Mouse (Mus musculus) layer of hippocampus, postnatal 10 days (tissue): Measurements from ENCODE around the gene Lhfp. TPM values are rescaled to one million over a fixed set of nuclear protein-coding genes. Genes with fewer than 3 reads are reported as not detected.
"Not testable (repeated sequence)": the region's sequence is repeated elsewhere in the genome, so short reads cannot be mapped to it uniquely, and the experiment has no call there.

Experiments
- DNase-seq, 2 experiments: peaks; one replicate each; pipeline ENCODE4 v3.0.0; 2021; ENCODE audit warnings: low spot score in 2 of 2
- total RNA-seq, 2 experiments: library from RNA; stranded (reverse); gene quantifications; 2 replicates each; pipeline ENCODE4 v1.2.3; 2021

Lhfp gene
- total RNA-seq, 2 experiments from 2014 or later: 21.4 to 23.8 TPM

- DNase-seq: no peak
These were observed 46.0 kb downstream of the Lhfp start for GRCm38 (mm10) chr3:53087156-53087805.

GRCm38 (mm10) chr3:53089921-53090320, 48.6 kb downstream of the Lhfp start:
- DNase-seq: no peak

GRCm38 (mm10) chr3:53100210-53100609, 58.9 kb downstream of the Lhfp start:
- no peak for DNase-seq

DNA sequence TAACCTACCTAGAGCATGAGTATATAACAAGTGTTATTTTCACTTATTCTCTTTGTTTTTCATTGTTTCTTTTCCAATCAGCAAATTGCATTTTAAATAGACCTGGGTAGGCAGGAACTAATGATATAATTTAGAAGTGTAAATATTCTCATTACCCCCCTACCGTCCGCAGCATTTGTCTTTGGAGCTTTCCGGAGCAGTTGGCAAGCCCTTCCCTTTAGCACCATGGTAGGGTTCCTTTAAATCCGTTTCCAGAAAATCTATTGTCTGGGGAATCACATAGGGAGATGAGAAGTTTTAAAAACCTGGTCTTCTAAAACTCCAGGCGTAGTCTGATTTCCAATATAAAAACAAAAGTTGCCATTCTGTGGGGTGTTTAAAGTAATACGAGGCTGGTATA, 59.5 kb downstream of the Lhfp start:
- no peak for DNase-seq

DNA sequence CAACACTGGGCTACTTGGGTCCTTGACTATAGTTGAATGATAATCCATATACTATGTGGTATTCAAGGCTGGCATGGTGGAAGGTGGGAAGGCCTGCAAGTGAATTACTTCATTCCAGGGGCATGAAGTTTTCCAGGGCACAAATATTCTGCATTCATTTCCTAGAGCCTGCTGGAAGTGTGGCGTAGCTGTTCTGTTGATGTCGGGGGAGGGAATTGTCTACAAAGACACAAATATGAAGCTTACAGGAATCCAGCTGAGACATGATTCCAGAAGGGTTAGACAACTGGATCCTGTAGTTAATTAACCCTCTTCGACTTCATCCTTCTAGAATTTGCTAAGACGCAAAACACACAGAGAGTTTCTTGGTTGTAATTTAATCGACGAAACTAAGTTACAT, 60.4 kb downstream of the Lhfp start:
- DNase-seq: no peak

DNA sequence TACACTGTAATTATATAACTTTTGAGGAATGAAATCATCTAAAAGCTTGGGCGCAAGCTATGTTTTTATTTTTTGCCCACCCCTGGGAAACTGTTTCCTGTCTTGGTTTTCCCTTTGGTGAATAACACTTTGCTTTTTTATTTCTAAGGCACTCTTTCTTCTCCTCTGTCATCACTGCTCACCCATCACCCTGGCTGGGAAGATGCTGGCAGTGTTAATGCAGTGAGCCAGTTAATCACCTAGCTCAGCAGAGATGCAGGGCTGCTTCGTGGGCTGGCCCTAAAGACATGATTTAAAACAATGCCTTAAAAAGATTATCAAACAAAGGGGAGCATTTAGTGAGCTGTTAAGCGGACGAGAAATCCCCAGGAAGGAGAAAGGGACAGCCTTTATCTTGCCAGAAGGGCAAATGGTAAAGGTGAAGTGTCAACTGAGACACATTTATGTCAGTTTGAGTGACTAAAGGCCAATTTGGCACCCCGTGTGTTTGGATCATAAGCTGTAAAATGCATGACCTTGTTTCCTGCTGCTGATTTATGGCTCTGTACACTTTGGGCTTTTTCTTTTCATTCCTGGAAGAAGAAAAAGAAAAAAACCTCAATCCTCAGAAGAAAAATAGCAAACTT, 60.9 kb downstream of the Lhfp start:
- no peak for DNase-seq

DNA sequence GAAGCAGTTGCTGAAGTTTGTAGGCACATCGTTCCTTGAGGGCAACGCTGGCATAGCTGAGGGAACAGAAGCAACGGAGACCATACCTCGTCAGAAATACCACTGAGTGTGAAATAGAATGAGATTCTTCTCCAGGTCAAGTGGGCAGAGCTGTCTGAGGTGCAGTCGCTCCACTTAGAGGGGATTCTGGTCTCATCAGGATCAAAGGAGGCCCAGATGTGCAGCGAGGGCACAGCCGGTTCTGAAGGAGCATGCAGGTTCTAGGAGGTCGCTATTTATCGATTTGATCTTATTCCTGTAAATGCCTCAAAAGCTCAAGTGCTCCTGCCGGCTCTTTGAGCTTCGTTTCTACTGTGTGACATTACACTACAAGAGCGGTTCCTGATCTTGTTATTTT, 61.4 kb downstream of the Lhfp start:
- DNase-seq: no peak

DNA sequence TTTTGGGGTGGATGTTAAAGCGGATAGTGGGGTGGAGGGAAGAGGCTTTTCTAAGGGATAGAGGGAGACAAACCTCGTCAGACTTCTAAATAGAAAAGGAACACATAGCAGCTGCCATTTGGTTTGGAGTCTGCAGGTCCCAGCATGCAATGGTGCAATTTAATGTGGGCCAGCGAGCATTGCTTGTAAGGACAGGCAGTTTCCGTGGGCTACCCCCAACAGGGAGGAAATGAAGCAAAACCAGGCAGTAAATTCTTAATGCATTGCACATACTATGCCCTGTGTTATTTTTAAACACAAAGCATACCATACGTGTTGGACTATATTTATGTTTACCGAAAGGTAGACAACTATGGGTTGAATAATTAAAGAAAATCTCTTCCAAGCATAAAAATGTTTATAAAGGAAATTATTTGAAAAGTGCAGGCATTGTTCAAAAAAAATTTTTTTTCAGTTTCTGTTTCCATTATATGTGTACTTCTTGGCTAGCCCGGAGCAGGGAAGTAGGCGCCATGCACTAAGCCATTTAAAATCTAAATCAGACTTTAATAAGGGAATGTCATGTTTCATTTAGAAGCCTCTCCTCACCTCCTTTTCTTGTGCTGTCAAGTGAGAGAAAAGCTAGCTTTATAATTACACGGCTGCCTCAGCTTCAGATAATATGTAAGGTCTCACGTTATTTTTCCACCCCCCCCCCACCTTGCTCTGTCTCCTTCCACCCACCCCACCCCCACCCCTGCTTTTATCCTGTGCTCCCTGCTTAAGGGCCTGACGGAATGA, 67.5 kb downstream of the Lhfp start:
- no peak for DNase-seq

- DNase-seq: no peak
These were observed 68.6 kb downstream of the Lhfp start for GRCm38 (mm10) chr3:53109879-53110278.

DNA sequence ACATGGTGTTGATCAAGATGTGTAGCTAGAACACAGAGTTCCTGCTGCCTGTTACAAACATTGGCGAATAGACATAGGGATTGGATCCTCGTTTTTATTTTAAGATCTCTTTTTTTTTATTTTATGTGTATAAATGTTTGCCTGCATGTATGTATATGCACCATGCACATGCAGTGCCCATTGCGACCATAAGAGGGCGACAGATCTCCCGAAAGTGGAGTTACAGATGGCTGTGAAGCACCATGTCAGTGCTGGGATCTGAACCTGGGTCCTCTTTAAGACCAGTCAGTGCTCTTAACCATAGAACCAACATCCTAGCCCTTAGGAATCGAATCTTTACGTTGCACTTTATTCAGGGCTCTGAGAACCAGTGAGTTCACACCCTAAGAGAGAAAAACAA, 70.7 kb downstream of the Lhfp start:
- DNase-seq: no peak

DNA sequence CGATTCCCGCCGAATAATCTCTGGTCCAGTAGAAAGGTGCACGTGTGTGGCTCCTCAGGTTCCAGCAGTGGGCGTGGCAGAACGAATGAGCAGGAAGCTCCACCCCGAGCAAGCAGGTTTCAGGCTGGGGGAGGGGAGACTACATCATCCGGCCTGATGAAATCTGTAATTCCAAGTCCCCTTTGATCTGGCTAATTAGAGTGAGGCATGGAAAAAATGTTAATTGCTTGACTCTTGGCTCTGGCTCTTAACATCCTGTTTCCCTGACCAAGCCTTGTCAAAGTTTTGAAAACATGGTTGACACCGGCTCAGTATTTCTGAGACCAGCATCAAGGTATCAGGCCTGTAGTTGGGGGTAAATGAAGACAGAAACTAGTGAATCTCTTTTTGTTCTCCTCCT, 77.4 kb downstream of the Lhfp start:
- not testable (repeated sequence) for DNase-seq

- no peak for DNase-seq
These were observed 78.7 kb downstream of the Lhfp start for GRCm38 (mm10) chr3:53119978-53120377.

GRCm38 (mm10) chr3:53125495-53125894, 84.2 kb downstream of the Lhfp start:
- DNase-seq: no peak

GRCm38 (mm10) chr3:53138785-53139184, 97.5 kb downstream of the Lhfp start:
- DNase-seq: no peak

- no peak for DNase-seq
These were observed 97.9 kb downstream of the Lhfp start for GRCm38 (mm10) chr3:53139205-53139604.

DNA sequence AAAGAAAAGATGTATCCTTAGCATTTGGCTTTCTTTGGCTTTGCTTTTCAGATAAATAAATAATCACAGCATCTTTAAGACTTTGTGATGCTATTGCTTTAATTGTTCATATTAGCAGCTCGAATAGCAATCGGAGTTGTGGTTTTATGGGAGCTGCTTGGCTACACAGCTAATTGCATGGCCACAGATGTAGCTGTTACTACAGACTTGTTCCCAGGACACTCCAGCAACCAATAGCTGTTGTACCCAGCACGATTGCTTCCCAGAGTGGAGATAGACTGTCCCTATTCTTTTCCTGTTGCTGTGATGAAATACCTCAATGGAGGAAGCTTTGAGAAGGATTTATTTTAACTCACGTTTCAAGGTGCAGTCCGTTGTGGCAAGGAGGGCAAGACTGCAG, 98.3 kb downstream of the Lhfp start:
- DNase-seq: no peak

- no peak for DNase-seq
These were observed 101.2 kb downstream of the Lhfp start for GRCm38 (mm10) chr3:53142528-53142927.

GRCm38 (mm10) chr3:53145526-53145925, 104.2 kb downstream of the Lhfp start:
- DNase-seq: no peak

GRCm38 (mm10) chr3:53145946-53146345, 104.6 kb downstream of the Lhfp start:
- no peak for DNase-seq

DNA sequence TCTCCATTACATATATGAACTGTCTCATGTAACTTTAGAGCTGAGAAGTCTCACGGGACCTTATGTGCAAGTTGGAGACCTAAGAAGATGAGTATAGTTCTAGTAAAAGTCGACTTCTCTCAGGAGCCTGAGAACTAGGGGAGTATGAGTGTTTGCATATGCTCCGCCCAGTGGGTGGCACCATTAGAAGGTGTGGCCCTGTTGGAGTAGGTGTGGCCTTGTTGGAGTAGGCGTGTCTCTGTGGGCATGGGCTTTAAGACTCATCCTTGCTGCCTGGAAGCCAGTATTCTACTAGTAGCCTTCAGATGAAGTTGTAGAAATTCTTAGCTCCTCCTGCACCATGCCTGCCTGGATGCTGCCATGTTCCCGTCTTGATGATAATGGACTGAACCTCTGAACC, 105.7 kb downstream of the Lhfp start:
- DNase-seq: no peak

- DNase-seq: no peak
These were observed 107.4 kb downstream of the Lhfp start for GRCm38 (mm10) chr3:53148751-53149150.

- no peak for DNase-seq
These were observed 108.4 kb downstream of the Lhfp start for GRCm38 (mm10) chr3:53149625-53150320.
